ENCODE assay signal across 8 mouse cellular contexts in the genomic region with DNA sequence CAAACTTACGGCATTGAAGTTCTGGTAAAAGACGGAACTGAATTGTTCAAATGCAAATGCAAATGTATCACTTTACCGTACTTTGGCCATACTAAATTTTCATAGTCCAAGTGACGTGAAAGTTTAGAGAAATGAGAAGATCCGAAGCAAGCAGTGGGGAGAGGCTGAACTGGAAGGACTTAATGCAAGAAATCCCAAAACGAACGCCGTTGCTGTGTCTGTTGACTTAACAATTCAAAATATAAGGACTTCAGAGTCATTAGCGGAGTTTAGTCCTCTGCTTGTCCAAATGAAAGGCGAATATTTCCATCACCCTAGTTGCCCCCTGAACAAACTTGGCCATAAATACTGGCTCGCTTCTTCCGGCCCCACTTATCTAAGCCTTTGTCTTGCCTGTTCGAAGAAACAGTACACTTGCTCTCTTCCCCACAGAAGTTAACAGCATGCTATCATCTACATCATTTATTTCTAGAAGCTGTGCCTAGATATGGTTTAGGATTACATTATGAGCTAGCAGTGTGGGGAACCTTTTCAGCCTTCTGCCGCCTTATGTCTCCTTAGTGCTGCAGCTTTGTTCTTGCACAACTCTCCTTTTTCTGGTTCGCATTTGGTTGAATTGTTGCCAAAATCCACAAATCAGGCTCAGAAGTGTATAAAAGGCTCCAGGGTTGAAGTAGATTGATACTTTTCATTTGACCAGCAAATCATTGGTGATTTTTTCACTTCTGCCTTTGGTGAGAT. TPM values are rescaled to one million over a fixed set of nuclear protein-coding genes. Genes with fewer than 3 reads are reported as not detected.
DNase-seq lines count a peak whose midpoint lies in the region; ATAC-seq and TF ChIP-seq lines count a peak whose summit lies in the region.

No protein-coding gene starts in this region.

- TF ChIP-seq POLR2A in brain, embryonic 14.5 days (IDR thresholded peaks at IDR 0.05; ENCODE audit: borderline replicate concordance, extremely low read depth, insufficient read depth, insufficient read length, poor library complexity, severe bottlenecking), result 0 out of 2 replicates have a peak, but pooled peaks have one; percentile 5

- peak overlapping the region; percentile 44; the same call in 1 of the 2 replicates for H3K9ac ChIP-seq in midbrain, postnatal 0 days (replicated peaks; ENCODE audit: low read length, poor library complexity, severe bottlenecking)

- TF ChIP-seq CTCF in brain, embryonic 14.5 days (IDR thresholded peaks at IDR 0.05; ENCODE audit: borderline replicate concordance, extremely low read depth, insufficient read depth, insufficient read length), result no peak
- no peak for TF ChIP-seq CTCF in midbrain, postnatal 0 days (IDR thresholded peaks at IDR 0.05)

- no peaks in the 10 kb centered on the region for H3K9me3 ChIP-seq in limb, embryonic 10.5 days (replicated peaks)
- no peaks in the 10 kb centered on the region for H3K9me3 ChIP-seq in midbrain, postnatal 0 days (ENCODE audit: low read length)

- peak overlapping the region; percentile 91 for H3K27ac ChIP-seq in limb, embryonic 10.5 days
- peak overlapping the region; percentile 39; the same call in 1 of the 2 replicates for H3K27ac ChIP-seq in midbrain, postnatal 0 days (ENCODE audit: low read depth, low read length)

- ATAC-seq in midbrain, postnatal 0 days (ENCODE audit: low FRiP score), result no peak

- peak overlapping the region; percentile 70 for H3K4me2 ChIP-seq in midbrain, postnatal 0 days (ENCODE audit: low read depth, low read length, poor library complexity, severe bottlenecking)

- no peaks in the 10 kb centered on the region for H3K27me3 ChIP-seq in limb, embryonic 10.5 days (ENCODE audit: low read depth, poor library complexity, severe bottlenecking)
- no peaks in the 10 kb centered on the region for H3K27me3 ChIP-seq in midbrain, postnatal 0 days (ENCODE audit: insufficient read depth, low read length)

- H3K4me1 ChIP-seq in limb, embryonic 10.5 days, result peaks cover 20% of the 10 kb centered on the region
- H3K4me1 ChIP-seq in midbrain, postnatal 0 days (ENCODE audit: insufficient read depth, low read length), result peaks cover 10% of the 10 kb centered on the region; the same call in 1 of the 2 replicates

- 23% methylated on average over 15 of the region's 15 CpGs for WGBS in limb, embryonic 10.5 days
- WGBS in midbrain, postnatal 0 days, result 6% methylated on average over 15 of the region's 15 CpGs

- DNase-seq in kidney, adult 9 months, result peak; percentile 52
- DNase-seq in kidney, adult 11 months, result no peak
- DNase-seq in brain, embryonic 14.5 days (ENCODE audit: low read depth), result peak; percentile 79
- DNase-seq in heart, adult 9 months (ENCODE audit: low spot score in 2 of 2), result peak; percentile 25 to 29
- DNase-seq in limb, embryonic 10.5 days (ENCODE audit: low spot score), result peak; percentile 49
- peak; percentile 15 for DNase-seq in midbrain, postnatal 0 days (ENCODE audit: low spot score)
- DNase-seq in cerebellum, postnatal 25 days, result no peak
- no peak for DNase-seq in left cerebral cortex, adult 8-10 months (ENCODE audit: low spot score in 2 of 2)

- H3K36me3 ChIP-seq in limb, embryonic 10.5 days, result no peaks in the 10 kb centered on the region
- H3K36me3 ChIP-seq in midbrain, postnatal 0 days (ENCODE audit: insufficient read depth, low read length), result no peaks in the 10 kb centered on the region

- peak overlapping the region; percentile 52 for H3K4me3 ChIP-seq in limb, embryonic 10.5 days
- peak overlapping the region; percentile 45 for H3K4me3 ChIP-seq in midbrain, postnatal 0 days (ENCODE audit: low read depth, low read length)

RNA-seq across cellular contexts. Expression of a gene that starts 1.3 kb away (rescaled TPM):
- polyA plus RNA-seq in brain, embryonic 14.5 days (2012; rRNA removed), result 32.0 and 48.5 TPM in 2 replicates
- polyA plus RNA-seq in limb, embryonic 10.5 days (2016; fragmentation: Nextera tagmentation; extraction: Ambion mirVana), result 16.9 and 17.0 TPM in 2 replicates
- 66.3 and 125 TPM in 2 replicates for total RNA-seq in midbrain, postnatal 0 days (2014; rRNA removed)
- polyA plus RNA-seq in midbrain, postnatal 0 days (2015; fragmentation: Nextera tagmentation; extraction: Ambion mirVana), result 23.7 and 28.6 TPM in 2 replicates
- 10 to 100 TPM; 26.9 to 40.2 (median 30.0) TPM for total RNA-seq in left cerebral cortex, adult 8-10 months (2022)

RNA-seq across cellular contexts. Expression of a gene that starts 1.5 kb away (rescaled TPM):
- 1.7 and 1.8 TPM in 2 replicates for polyA plus RNA-seq in brain, embryonic 14.5 days (2012; rRNA removed)
- polyA plus RNA-seq in limb, embryonic 10.5 days (2016; fragmentation: Nextera tagmentation; extraction: Ambion mirVana), result 0.60 and 0.98 TPM in 2 replicates
- 16.6 and 45.8 TPM in 2 replicates for total RNA-seq in midbrain, postnatal 0 days (2014; rRNA removed)
- polyA plus RNA-seq in midbrain, postnatal 0 days (2015; fragmentation: Nextera tagmentation; extraction: Ambion mirVana), result 0.21 and 0.28 TPM in 2 replicates
- total RNA-seq in left cerebral cortex, adult 8-10 months (2022), result 1 to 10 TPM; 1.4 to 2.3 (median 1.9) TPM

RNA-seq across cellular contexts. Expression of a gene that starts 10.3 kb away (rescaled TPM):
- polyA plus RNA-seq in brain, embryonic 14.5 days (2012; rRNA removed), result 0.08 TPM in 1 of 2 replicates, not detected in the other
- polyA plus RNA-seq in limb, embryonic 10.5 days (2016; fragmentation: Nextera tagmentation; extraction: Ambion mirVana), result 0.26 TPM in 1 of 2 replicates, not detected in the other
- total RNA-seq in midbrain, postnatal 0 days (2014; rRNA removed), result 0.93 TPM in 1 of 2 replicates, not detected in the other
- not detected in 2 replicates for polyA plus RNA-seq in midbrain, postnatal 0 days (2015; fragmentation: Nextera tagmentation; extraction: Ambion mirVana)
- under 1 TPM in 1 of 4 experiments, not detected in 3; 0.41 TPM for total RNA-seq in left cerebral cortex, adult 8-10 months (2022)

RNA-seq across cellular contexts. Expression of a gene that starts 13.0 kb away (rescaled TPM):
- polyA plus RNA-seq in brain, embryonic 14.5 days (2012; rRNA removed), result 4.6 and 11.6 TPM in 2 replicates
- 6.4 and 6.5 TPM in 2 replicates for polyA plus RNA-seq in limb, embryonic 10.5 days (2016; fragmentation: Nextera tagmentation; extraction: Ambion mirVana)
- total RNA-seq in midbrain, postnatal 0 days (2014; rRNA removed), result 622 and 783 TPM in 2 replicates
- polyA plus RNA-seq in midbrain, postnatal 0 days (2015; fragmentation: Nextera tagmentation; extraction: Ambion mirVana), result 1.5 and 2.2 TPM in 2 replicates
- total RNA-seq in left cerebral cortex, adult 8-10 months (2022), result 100 to 1,000 TPM in 2 of 4 experiments, 10 to 100 TPM in 2; 87.8 to 116 (median 99.2) TPM

RNA-seq across cellular contexts. Expression of a gene that starts 25.4 kb away (rescaled TPM):
- 1.7 and 2.3 TPM in 2 replicates for polyA plus RNA-seq in brain, embryonic 14.5 days (2012; rRNA removed)
- polyA plus RNA-seq in limb, embryonic 10.5 days (2016; fragmentation: Nextera tagmentation; extraction: Ambion mirVana), result 1.6 and 2.0 TPM in 2 replicates
- total RNA-seq in midbrain, postnatal 0 days (2014; rRNA removed), result 1.8 and 2.5 TPM in 2 replicates
- 4.0 and 5.8 TPM in 2 replicates for polyA plus RNA-seq in midbrain, postnatal 0 days (2015; fragmentation: Nextera tagmentation; extraction: Ambion mirVana)
- 1 to 10 TPM; 3.4 to 7.7 (median 4.6) TPM for total RNA-seq in left cerebral cortex, adult 8-10 months (2022)

Comparison
In these comparisons a context has a peak if more than half of its experiments do, and no peak if none do; other contexts are left out.
1. DNase-seq: peak in kidney, adult 9 months (single experiment), brain, embryonic 14.5 days (single experiment), heart, adult 9 months (2 of 2), limb, embryonic 10.5 days (single experiment) and midbrain, postnatal 0 days (single experiment); none in kidney, adult 11 months (single experiment), cerebellum, postnatal 25 days (0 of 2) and left cerebral cortex, adult 8-10 months (0 of 2).